Mouse (Mus musculus) brain, embryonic 18.5 days (tissue): ENCODE results near the gene Gm3558.
"Not testable (repeated sequence)": the region's sequence is repeated elsewhere in the genome, so short reads cannot be mapped to it uniquely, and the experiment has no call there.

Experiments
- DNase-seq: peaks from one replicate; pipeline ENCODE4 v3.0.0-alpha.2; 2012; ENCODE audit warnings: low read depth, low spot score

Gm3558 gene

GRCm38 (mm10) chr14:7568382-7568781 lies at the start of gene Gm3558:
TSS of gene Gm3558 (minus strand) at chr14:7568566.
- not testable (repeated sequence) for DNase-seq

DNA sequence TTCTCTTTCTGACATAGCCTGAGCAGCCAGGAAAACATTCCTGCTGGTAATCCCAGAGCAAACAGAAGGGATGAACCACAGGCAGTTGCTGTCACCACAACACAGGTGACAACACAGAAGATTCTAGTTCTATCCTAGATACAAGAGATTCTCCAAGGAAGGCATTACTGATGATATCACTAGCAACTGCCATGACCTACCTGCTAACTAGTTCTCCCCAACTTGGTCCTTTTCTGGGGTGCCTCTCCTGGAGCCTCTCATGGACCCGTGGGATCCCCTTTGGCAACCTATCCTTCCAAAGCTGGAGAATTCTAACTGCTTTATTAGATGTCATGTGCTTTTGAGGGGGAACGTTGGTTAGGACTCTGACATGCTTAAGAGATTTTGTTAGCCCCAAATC lies 27.1 kb upstream of the Gm3558 start, which contains the start of gene Gm10338:
Gene Gm10338 (minus strand): TSS at position 101 of the 400 bp plus-strand sequence.
- not testable (repeated sequence) for DNase-seq

GRCm38 (mm10) chr14:7567890-7568289 lies 476 bp downstream of the Gm3558 start:
- not testable (repeated sequence) for DNase-seq

- not testable (repeated sequence) for DNase-seq
Observed at GRCm38 (mm10) chr14:7567266-7567665, 1.1 kb downstream of the Gm3558 start.
